Mouse (Mus musculus) urinary bladder, postnatal 14 days (tissue): ENCODE measurements around the gene Tnfrsf13c.

Experiments used
- DNase-seq: peaks from one replicate; pipeline ENCODE4 v3.0.0; 2021; ENCODE audit warnings: low spot score

Gene Tnfrsf13c

GRCm38 (mm10) chr15:82207504-82208219, 16.5 kb downstream of the Tnfrsf13c start:
- no peak for DNase-seq

- no peak for DNase-seq
Measured at GRCm38 (mm10) chr15:82207105-82207459, 17.1 kb downstream of the Tnfrsf13c start.

- DNase-seq, result peak; percentile 67
Measured at GRCm38 (mm10) chr15:82206365-82207104, 17.6 kb downstream of the Tnfrsf13c start.

- DNase-seq, result no peak
Measured at GRCm38 (mm10) chr15:82204680-82205371, 19.3 kb downstream of the Tnfrsf13c start.

- DNase-seq, result no peak
Measured at GRCm38 (mm10) chr15:82203611-82204351, 20.4 kb downstream of the Tnfrsf13c start.

- DNase-seq, result no peak
Measured at GRCm38 (mm10) chr15:82203090-82203489, 21.1 kb downstream of the Tnfrsf13c start.

- DNase-seq, result no peak
Measured at GRCm38 (mm10) chr15:82202086-82202485, 22.1 kb downstream of the Tnfrsf13c start.

- DNase-seq, result no peak
Measured at GRCm38 (mm10) chr15:82199546-82199945, 24.6 kb downstream of the Tnfrsf13c start.

GRCm38 (mm10) chr15:82198342-82198741, 25.8 kb downstream of the Tnfrsf13c start:
- no peak for DNase-seq

GRCm38 (mm10) chr15:82197937-82198336, 26.2 kb downstream of the Tnfrsf13c start:
- no peak for DNase-seq

GRCm38 (mm10) chr15:82197246-82197750, 26.9 kb downstream of the Tnfrsf13c start:
- DNase-seq, result no peak

- no peak for DNase-seq
Measured at GRCm38 (mm10) chr15:82196300-82196699, 27.9 kb downstream of the Tnfrsf13c start.

GRCm38 (mm10) chr15:82192617-82193016, 31.6 kb downstream of the Tnfrsf13c start:
- no peak for DNase-seq

GRCm38 (mm10) chr15:82188481-82189240, 35.5 kb downstream of the Tnfrsf13c start:
- peak; percentile 35 for DNase-seq

GRCm38 (mm10) chr15:82187924-82188323, 36.2 kb downstream of the Tnfrsf13c start:
- no peak for DNase-seq

- DNase-seq, result no peak
Measured at GRCm38 (mm10) chr15:82187401-82187800, 36.8 kb downstream of the Tnfrsf13c start.

- no peak for DNase-seq
Measured at GRCm38 (mm10) chr15:82186931-82187330, 37.2 kb downstream of the Tnfrsf13c start.

GRCm38 (mm10) chr15:82186131-82186530, 38.0 kb downstream of the Tnfrsf13c start:
- DNase-seq, result no peak

GRCm38 (mm10) chr15:82185062-82185783, 38.9 kb downstream of the Tnfrsf13c start:
- no peak for DNase-seq

GRCm38 (mm10) chr15:82184656-82185055, 39.5 kb downstream of the Tnfrsf13c start:
- DNase-seq, result no peak

GRCm38 (mm10) chr15:82184183-82184582, 40.0 kb downstream of the Tnfrsf13c start:
- DNase-seq, result no peak
